Mouse (Mus musculus): ENCODE measurements around the gene Spred2. TPM values are rescaled to one million over a fixed set of nuclear protein-coding genes. Genes with fewer than 3 reads are reported as not detected.

Gene Spred2
- total and polyA plus RNA-seq, 3 experiments = 7.8 to 76.0 (median 25.9) TPM

DNA sequence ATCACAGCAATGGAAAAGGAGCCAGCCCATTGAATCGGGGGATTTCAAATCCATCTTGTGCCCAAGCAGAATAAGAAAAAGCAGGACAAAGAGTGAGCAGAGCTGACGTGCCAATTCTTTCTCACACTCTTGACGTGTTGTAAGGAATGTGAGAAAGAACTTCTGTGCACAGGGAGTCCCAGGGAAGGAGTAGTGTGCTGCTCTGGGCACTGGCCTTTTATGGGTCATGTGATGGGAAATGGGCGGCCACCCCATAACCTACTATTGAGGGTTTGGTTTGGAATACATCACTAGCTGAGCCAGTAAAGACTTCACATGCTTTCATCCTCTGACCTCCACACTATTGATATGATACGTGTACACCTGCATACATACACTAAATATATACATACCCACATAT, 48.2 kb upstream of the Spred2 start:
- H3K79me2 ChIP-seq (ENCODE audit: control insufficient read depth, insufficient read depth, low read length, poor library complexity) = no peaks in the 10 kb centered on the region

DNA sequence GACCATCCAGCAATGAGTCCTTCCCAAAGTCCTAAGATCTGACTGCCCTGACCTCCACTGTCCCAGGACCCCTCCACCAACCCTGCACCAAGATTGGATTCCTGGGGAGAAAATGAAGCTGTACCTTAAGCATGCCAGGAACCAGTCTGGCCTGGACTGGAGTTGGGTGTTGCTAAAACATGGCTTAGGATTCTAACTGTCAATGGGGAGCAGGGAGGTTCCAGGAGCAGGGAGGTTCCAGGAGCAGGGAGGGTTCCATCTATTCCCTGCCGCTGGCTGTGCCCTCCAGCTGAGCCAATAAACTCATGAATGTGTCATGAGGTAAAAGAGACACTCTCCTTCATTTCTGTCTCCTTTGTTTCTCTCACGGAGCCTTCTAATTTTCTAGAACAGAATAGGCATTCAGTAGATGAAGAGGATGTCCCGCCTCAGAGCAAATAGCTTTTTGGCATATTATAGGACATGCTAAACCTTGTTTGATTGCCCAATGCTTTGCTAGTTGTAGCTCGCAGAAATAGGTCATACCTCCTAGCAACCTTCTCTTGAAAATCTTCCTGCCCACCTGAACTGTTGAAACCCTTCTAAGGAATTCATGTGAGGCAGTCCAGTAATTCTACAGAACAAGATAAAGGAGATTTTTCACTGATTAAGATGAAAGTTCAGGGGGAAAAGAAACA, 46.8 kb upstream of the Spred2 start:
- no peak overlapping the region for H3K9ac ChIP-seq (ENCODE audit: control insufficient read depth, low read depth, low read length, poor library complexity, severe bottlenecking)
- H3K27ac ChIP-seq (ENCODE audit: control insufficient read depth, low read depth, low read length) = no peak overlapping the region
- peaks cover 19 to 24% of the 10 kb centered on the region in 2 experiments for H3K27me3 ChIP-seq (ENCODE audit: control insufficient read depth in 1 of 2, insufficient read depth in 2 of 2, low read length in 2 of 2)
- TF ChIP-seq ELF1 (IDR thresholded peaks at IDR 0.05; ENCODE audit: low read depth, low read length) (no peak), GABPA (IDR thresholded peaks at IDR 0.05; ENCODE audit: low read depth, low read length) (no peak), MYB (IDR thresholded peaks at IDR 0.05; ENCODE audit: low read depth, low read length) (no peak), TBP (IDR thresholded peaks at IDR 0.05; ENCODE audit: low read depth, low read length) (no peak), USF1 (IDR thresholded peaks at IDR 0.05; ENCODE audit: low read depth, low read length) (no peak), UBTF (IDR thresholded peaks at IDR 0.05; ENCODE audit: borderline replicate concordance, insufficient read depth, low read depth, low read length) (no peak), NRF1 (IDR thresholded peaks at IDR 0.05; ENCODE audit: insufficient read depth, low read depth, low read length, poor library complexity, severe bottlenecking) (no peak), SMC3 (IDR thresholded peaks at IDR 0.05; ENCODE audit: low read depth, low read length) (no peak), TAL1 (IDR thresholded peaks at IDR 0.05; ENCODE audit: low read length) (no peak), ZC3H11A (IDR thresholded peaks at IDR 0.05; ENCODE audit: low read depth, low read length) (no peak), CTCF (IDR thresholded peaks at IDR 0.05 in 2 of 3, conservative IDR thresholded peaks at IDR 0.05 in 1 of 3; ENCODE audit: control insufficient read depth in 1 of 3, insufficient read depth in 1 of 3, low read depth in 2 of 3, low read length in 3 of 3, poor library complexity in 1 of 3, severe bottlenecking in 1 of 3) (no peak), GATA1 (IDR thresholded peaks at IDR 0.05; ENCODE audit: low read depth, low read length) (no peak), RAD21 (IDR thresholded peaks at IDR 0.05; ENCODE audit: low read depth, low read length) (no peak), SIN3A (IDR thresholded peaks at IDR 0.05; ENCODE audit: low read length) (no peak), HCFC1 (IDR thresholded peaks at IDR 0.05; ENCODE audit: low read depth, low read length) (no peak), NELFE (IDR thresholded peaks at IDR 0.05; ENCODE audit: low read depth, low read length) (no peak), POLR2A (IDR thresholded peaks at IDR 0.05; ENCODE audit: control insufficient read depth in 1 of 2, insufficient read depth in 1 of 2, low read depth in 1 of 2, low read length in 2 of 2, poor library complexity in 1 of 2) (no peak)
- no peaks in the 10 kb centered on the region for H3K9me3 ChIP-seq (replicated peaks; ENCODE audit: insufficient read depth, low read length)
- no peaks in the 10 kb centered on the region for H3K4me1 ChIP-seq (ENCODE audit: control insufficient read depth in 1 of 2, insufficient read depth in 2 of 2, low read length in 2 of 2)
- DNase-seq (ENCODE audit: low read depth, low spot score) = no peak
- no peak overlapping the region for H3K4me3 ChIP-seq (ENCODE audit: control insufficient read depth in 1 of 2, insufficient read depth in 1 of 2, low read depth in 2 of 2, low read length in 2 of 2)
- H3K79me2 ChIP-seq (ENCODE audit: control insufficient read depth, insufficient read depth, low read length, poor library complexity) = no peaks in the 10 kb centered on the region
- H3K36me3 ChIP-seq (ENCODE audit: control insufficient read depth in 1 of 2, insufficient read depth in 2 of 2, low read length in 2 of 2) = no peaks in the 10 kb centered on the region

More for the DNA sequence above, 48.2 kb upstream of the Spred2 start:
- no peak for DNase-seq (ENCODE audit: low read depth, low spot score)
- H3K9ac ChIP-seq (ENCODE audit: control insufficient read depth, low read depth, low read length, poor library complexity, severe bottlenecking) = no peak overlapping the region
- H3K9me3 ChIP-seq (replicated peaks; ENCODE audit: insufficient read depth, low read length) = no peaks in the 10 kb centered on the region
- TF ChIP-seq RCOR1 (IDR thresholded peaks at IDR 0.05; ENCODE audit: low read depth, low read length) (no peak), JUND (IDR thresholded peaks at IDR 0.05; ENCODE audit: low read depth, low read length) (no peak), POLR2AphosphoS5 (IDR thresholded peaks at IDR 0.05; ENCODE audit: borderline replicate concordance, low read depth, low read length) (no peak), TBP (IDR thresholded peaks at IDR 0.05; ENCODE audit: low read depth, low read length) (no peak), RAD21 (IDR thresholded peaks at IDR 0.05; ENCODE audit: low read depth, low read length) (no peak), BHLHE40 (IDR thresholded peaks at IDR 0.05; ENCODE audit: borderline replicate concordance, low read depth, low read length) (no peak), CTCF (IDR thresholded peaks at IDR 0.05 in 2 of 3, conservative IDR thresholded peaks at IDR 0.05 in 1 of 3; ENCODE audit: control insufficient read depth in 1 of 3, insufficient read depth in 1 of 3, low read depth in 2 of 3, low read length in 3 of 3, poor library complexity in 1 of 3, severe bottlenecking in 1 of 3) (no peak), NRF1 (IDR thresholded peaks at IDR 0.05; ENCODE audit: insufficient read depth, low read depth, low read length, poor library complexity, severe bottlenecking) (no peak), MYB (IDR thresholded peaks at IDR 0.05; ENCODE audit: low read depth, low read length) (no peak), ZKSCAN1 (IDR thresholded peaks at IDR 0.05; ENCODE audit: low read depth, low read length) (no peak), MAX (IDR thresholded peaks at IDR 0.05; ENCODE audit: low read length) (no peak), TCF12 (IDR thresholded peaks at IDR 0.05; ENCODE audit: low read depth, low read length) (no peak), NELFE (IDR thresholded peaks at IDR 0.05; ENCODE audit: low read depth, low read length) (no peak), ZNF384 (IDR thresholded peaks at IDR 0.05; ENCODE audit: low read depth, low read length) (no peak), CHD2 (IDR thresholded peaks at IDR 0.05; ENCODE audit: low read length) (no peak)
- H3K36me3 ChIP-seq (ENCODE audit: control insufficient read depth in 1 of 2, insufficient read depth in 2 of 2, low read length in 2 of 2) = no peaks in the 10 kb centered on the region
- H3K4me3 ChIP-seq (ENCODE audit: control insufficient read depth in 1 of 2, insufficient read depth in 1 of 2, low read depth in 2 of 2, low read length in 2 of 2) = no peak overlapping the region
- no peak overlapping the region for H3K27ac ChIP-seq (ENCODE audit: control insufficient read depth, low read depth, low read length)
- H3K27me3 ChIP-seq (ENCODE audit: control insufficient read depth in 1 of 2, insufficient read depth in 2 of 2, low read length in 2 of 2) = peaks cover 16 to 21% of the 10 kb centered on the region in 2 experiments
- no peaks in the 10 kb centered on the region for H3K4me1 ChIP-seq (ENCODE audit: control insufficient read depth in 1 of 2, insufficient read depth in 2 of 2, low read length in 2 of 2)
